Mouse (Mus musculus) left cerebral cortex, adult 11 months (tissue): Measurements from ENCODE around the gene Pkhd1.

Experiments
- DNase-seq: peaks from one replicate; pipeline ENCODE4 v3.0.0; 2022; ENCODE audit warnings: low spot score

Pkhd1 gene

GRCm38 (mm10) chr1:20617849-20618530 lies at the start of gene Pkhd1:
Pkhd1 (minus strand) TSS chr1:20618064.
- DNase-seq: no peak

DNA sequence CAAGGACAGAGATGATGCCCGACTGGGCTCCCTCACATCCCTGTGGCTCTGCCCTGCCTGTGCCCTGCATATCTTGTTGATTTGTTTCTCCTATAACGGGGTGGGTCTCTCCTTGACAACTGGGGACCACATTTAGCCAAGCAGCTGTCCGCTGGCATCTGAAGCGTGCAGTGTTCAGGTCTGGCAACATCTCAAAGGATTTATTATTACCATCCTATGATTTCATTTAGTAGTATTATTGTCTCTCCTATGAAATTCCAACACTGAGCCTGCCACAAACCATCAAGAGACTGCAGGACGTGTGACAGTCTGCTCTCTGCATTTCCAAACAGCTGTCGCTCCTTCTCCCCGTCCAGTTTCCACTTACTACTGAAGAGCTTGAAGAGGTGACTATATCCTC lies 49.7 kb upstream of the Pkhd1 start:
- DNase-seq: no peak

DNA sequence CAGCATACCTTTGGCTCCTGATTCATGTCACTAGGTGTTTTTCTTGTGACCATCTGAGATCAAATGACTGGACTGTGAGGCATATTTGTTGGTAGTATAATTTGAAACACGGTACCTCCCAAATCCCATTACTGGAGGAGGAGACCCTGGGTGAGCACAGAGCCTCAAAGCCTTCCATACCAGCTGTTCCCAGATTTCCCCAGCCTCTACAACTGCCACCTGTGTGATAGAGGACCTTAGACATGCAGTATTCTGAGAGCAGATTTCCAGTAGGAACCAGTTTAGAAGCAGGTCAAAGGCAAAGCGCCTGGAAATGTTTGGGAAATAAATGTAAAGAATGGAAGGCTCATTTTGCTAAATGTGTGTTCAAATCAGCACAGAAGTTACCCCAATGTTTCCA lies 48.4 kb upstream of the Pkhd1 start:
- DNase-seq: no peak

GRCm38 (mm10) chr1:20655085-20655484 lies 37.2 kb upstream of the Pkhd1 start:
- DNase-seq: no peak

DNA sequence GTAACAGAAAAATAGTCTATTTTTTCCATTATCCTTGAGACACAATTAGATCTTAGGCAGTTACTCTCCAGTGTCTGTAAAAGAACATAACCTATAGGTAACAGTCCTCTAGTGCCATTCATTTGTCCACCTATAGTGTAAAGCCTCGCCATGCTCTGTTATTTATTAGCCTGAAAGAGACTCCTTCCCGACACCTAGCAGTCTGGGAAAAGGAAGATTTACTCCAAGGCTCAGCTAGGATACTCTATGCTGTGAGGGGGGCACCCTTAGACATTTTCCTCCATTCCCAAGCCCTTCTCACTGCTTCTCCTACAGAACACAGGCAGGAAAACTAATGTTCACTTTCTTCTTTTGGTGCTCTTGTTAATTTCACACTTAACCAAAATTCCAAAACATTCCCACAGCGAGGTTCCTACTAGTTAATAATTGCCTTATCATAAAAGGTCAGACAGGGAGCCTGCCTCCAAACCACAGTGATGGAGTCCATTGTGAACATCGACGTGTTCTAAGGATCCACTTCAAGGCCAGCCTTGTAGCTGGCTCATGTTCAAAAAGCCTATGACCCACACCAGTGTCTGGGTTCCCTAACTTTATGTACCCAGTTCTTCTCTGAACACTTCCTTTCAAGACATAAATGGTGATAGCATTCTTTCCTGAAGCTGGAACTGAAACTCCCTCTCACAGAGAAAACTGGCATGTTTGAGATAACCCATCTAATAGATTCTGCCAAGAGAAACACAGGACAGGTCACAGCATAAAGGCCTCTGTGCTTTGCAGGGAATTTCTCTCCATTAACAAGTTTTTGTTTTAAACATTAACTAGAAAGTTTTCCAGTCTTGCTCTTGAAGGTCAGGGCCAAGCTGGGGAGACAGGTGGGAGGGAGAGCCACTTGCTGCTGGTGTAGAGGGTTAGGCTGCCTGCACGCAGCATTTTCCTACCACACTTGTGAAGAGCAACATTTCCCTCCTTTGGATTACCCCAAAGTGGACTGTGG lies 35.9 kb upstream of the Pkhd1 start:
- no peak for DNase-seq

GRCm38 (mm10) chr1:20634856-20635255 lies 17.0 kb upstream of the Pkhd1 start:
- DNase-seq: no peak

DNA sequence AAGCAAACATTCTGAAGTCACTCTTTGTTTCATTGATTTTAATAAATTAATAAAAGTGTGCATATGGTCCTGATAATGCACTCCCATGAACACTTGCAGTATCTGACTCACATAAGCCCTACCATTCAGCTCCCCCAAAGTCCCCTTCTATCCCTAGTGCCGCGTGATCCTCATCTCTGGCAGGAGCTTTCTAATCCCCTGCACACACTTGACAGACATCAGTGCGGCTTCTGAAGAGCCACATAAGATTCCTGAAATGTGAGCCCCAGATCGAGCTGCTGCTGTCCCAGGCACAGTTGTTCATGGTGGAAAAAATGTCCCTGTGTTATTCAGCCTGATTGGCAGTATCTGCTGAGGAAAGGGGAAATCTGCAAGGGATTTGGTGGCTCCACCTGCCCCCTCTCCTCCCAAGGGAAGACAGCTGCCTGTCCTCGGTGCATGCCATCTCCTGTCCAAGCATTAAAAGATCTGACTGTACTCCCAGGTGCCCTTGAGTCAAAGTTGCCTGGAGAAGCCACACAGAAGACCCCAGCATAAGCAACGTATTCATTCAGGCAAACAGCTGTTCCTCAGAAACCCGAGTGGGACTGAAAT lies 15.5 kb upstream of the Pkhd1 start:
- DNase-seq: no peak

GRCm38 (mm10) chr1:20624564-20624963 lies 6.7 kb upstream of the Pkhd1 start:
- DNase-seq: no peak

- no peak for DNase-seq
Observed at GRCm38 (mm10) chr1:20623375-20623774, 5.5 kb upstream of the Pkhd1 start.

- no peak for DNase-seq
Observed at GRCm38 (mm10) chr1:20620611-20621010, 2.7 kb upstream of the Pkhd1 start.

GRCm38 (mm10) chr1:20619363-20619762 lies 1.5 kb upstream of the Pkhd1 start:
- no peak for DNase-seq

DNA sequence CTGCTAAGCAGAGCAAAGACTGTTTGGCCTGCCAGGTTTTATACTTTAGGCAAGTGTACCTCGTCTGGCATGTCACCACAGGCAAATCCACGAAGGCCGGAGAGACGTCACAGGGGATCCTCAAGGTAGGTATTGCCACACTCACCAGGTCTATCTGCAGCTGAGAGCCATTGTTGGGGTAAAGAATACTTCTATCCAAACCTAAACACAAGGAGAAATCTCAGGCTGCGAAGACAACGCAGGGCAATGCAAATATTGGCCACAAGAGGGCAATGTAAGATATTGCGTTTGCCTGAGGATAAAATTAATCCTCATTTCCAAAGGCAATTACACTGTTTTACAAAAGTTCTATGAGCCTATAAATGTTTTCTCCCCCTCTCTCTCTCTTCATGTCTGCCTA lies 5.2 kb downstream of the Pkhd1 start:
- DNase-seq: no peak

DNA sequence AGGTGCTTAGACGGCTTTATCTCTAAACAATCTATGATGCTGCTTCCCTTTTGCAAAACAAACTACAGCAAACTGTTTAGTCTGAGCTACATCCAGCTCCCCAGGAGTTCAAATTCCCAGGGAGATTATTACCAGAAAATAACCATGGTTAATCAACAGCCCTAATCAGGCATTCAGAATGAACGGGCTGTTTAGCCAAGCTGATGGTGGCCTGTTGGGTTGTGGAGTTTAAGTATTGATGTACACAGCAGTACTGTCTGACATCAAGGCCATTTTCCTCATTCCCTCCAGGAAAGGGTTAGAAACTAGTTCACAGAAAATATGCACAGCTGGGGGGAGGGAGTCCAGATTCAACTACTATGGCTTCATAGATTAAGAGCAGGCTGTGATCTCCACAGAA lies 12.4 kb downstream of the Pkhd1 start:
- DNase-seq: no peak

GRCm38 (mm10) chr1:20590488-20590887 lies 27.4 kb downstream of the Pkhd1 start:
- no peak for DNase-seq

DNA sequence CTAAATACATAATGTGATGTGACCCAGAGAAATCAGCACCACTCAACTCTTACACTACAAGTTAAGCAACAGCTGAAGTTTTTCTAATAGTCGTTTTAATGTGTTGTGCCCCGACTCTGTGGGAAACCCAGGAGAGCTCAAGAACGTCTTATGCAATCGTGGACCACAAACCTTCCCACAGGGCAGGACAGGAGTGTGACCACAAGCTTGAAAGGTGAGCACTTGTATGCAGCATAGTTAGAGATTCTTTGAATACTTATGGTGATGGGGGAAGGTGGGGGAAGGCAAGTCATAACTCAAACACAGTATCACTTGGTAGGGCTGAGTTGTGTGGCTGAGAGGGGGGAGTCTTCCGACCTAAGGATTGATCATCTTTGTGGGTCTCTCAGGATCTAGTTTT lies 46.4 kb downstream of the Pkhd1 start:
- DNase-seq: no peak

- no peak for DNase-seq
Observed at GRCm38 (mm10) chr1:20569430-20569829, 48.4 kb downstream of the Pkhd1 start.

DNA sequence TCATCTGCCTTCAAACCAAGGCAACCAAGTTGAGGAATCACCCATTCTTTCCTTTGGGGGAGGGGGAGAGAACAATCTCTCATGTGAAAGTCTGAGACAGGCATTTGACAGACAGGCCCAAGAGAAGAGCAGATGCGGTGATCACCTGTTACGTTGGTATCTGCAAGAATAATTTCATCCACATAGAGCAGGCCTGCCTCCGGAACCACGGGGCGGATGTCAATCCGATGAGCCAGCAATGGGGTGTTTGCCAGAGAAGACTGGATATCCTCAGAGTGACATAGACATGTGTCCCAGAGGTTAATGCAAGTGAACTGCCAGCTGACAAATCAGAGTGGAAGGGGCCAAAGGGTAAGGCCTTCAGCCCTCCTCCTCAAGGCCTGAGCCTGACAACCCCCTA lies 59.4 kb downstream of the Pkhd1 start:
- DNase-seq: no peak

GRCm38 (mm10) chr1:20554398-20554797 lies 63.5 kb downstream of the Pkhd1 start:
- DNase-seq: peak; percentile 21

DNA sequence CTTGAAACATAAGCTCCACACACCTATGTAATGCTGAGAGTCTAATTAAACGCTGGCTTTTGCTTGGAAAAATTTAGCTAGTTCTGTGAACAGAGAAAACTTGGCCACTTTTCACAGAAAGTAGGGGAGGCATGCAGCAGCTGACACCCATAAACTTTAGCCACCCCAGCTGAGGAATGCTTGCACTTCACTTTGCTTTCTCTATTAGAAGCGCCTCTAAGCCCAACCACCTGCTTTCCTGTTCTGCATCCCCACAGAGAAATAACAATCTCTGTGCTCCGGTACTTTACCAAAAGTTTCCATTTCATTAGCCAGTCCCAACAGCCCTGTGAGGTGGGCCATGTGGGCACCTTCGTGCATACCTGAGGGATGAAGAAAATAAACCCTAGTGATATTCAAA lies 66.5 kb downstream of the Pkhd1 start:
- no peak for DNase-seq

DNA sequence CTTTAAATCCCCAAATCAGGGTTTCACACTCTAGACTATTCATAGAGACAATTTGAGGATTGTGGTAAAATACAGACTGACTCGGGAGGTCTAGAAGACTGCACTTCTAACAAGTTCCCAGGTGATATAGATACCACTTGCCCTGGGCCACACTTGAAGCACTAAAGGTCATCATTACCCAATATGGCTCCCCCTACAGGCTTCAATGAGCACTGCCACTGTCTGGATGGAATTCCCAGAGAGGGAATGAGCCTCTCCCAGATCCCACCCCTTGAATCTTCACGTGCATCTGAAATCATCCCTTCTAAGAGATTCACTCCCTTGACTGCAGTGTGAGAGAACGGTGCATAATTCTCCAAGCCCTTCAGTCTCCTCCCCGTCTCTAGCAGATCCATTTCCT lies 73.3 kb downstream of the Pkhd1 start:
- no peak for DNase-seq

DNA sequence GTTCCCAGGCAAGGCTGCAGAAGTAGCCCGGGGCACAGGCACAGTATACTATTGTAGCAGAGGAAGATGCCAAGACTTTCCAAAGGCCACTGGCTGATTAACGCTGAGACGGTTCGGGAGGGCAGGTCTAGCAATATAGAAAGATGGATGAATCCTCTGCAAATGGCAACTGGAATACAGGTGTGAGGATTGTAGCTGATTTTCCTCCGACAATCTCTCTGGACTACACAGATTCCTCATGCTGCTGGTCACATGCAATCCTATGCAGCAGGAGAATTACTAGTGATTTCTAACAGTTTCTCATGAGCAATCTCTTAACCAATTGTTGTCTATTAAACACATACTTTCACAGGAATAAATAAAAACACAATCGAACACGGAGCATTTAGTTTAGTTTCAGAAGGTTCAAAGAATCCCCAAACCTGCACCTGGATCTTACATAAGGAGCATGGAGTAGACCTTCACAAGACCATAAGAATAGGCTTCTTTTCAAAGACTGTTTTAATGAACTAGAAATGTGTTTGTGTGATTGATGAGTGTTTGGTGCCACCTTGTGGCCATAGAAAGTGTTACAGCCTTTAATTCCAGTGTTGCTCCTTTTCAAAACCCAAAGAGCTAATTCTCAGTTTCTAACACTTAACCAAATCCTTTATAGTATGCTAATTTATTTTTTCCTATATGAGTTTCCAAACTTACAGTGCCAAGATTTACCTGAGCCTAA lies 104.3 kb downstream of the Pkhd1 start:
- peak; percentile 55 for DNase-seq

GRCm38 (mm10) chr1:20498965-20499364 lies 118.9 kb downstream of the Pkhd1 start:
- DNase-seq: no peak
